Mouse (Mus musculus) heart, postnatal 14 days (tissue): ENCODE data around the gene Slit2. TPM values are rescaled to one million over a fixed set of nuclear protein-coding genes. Genes with fewer than 3 reads are reported as not detected.
A peak's percentile ranks its signal among the peaks of the same experiment; 100 is the strongest.

Source experiments
- DNase-seq, 2 experiments: peaks; one replicate each; pipeline ENCODE4 v3.0.0; 2021 to 2022
- intact Hi-C: fragments of 180-260 bp; cut with DNase I; formaldehyde crosslinking; loops from one replicate; pipeline ENCODE4 v1.15.1; 2025
- long read RNA-seq, 2 experiments: library from polyadenylated mRNA; stranded (forward); transcript quantifications; one replicate each; pipeline ENCODE4 v2.0.0; 2021
- total RNA-seq, 2 experiments: library from RNA; stranded (reverse); gene quantifications; 2 replicates each; pipeline ENCODE4 v1.2.3; 2021

The Slit2 gene
- 1 to 10 TPM; 6.2 to 6.8 TPM for total RNA-seq
- long read RNA-seq, experiment 1, partial matches to known transcripts = 1 of 1 reads
- long read RNA-seq, experiment 1, other reads (novel, unspliced or antisense) = 0 of 1 reads
- long read RNA-seq, experiment 2, partial matches to known transcripts = 0 of 2 reads
- long read RNA-seq, experiment 2, other reads (novel, unspliced or antisense) = 0 of 2 reads

DNA sequence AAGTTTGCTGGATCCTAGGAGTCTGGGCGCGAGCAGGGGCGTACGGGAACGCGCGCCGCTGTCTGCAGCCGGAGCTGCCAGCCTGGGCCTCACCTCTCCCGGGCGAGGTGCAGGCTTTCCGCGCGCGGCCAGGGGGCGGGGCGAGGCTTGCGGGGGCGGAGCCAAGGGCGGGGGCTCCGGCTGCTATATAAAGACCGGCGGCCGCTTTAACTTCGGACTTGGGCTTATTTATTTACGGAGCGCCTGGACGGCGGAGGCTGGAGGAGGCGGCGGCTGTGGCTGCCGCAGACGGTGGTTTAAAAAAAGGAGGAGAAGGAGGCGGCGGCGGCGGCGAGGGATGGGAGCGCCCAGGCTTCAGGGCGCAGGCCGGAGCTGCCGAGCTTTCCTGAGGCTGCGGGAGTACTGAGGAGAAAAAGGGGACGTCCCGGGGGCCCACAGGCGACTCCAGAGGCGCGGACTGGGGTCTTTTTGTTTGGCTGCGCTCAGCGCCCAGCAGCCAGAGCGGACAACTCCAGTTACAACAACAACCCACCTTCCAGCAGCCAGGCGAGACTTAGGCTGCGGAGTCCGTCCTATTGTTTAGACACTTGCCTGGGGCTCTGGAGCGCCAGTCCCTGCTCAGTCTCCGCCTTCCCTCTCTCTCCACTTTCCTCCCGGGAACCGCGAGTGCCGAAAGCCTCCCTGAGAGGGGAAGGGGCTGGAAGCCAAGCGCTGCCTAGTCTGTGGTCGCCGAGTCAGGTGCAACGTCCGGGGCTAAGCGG lies at the start of gene Slit2:
Gene Slit2 (plus strand): TSS at position 198 of the 761 bp plus-strand sequence.
- intact Hi-C loops = loop anchor here (10.0 kb wide), 2 partner anchors 758 to 968 kb away; no protein-coding TSS in a partner anchor
- peak; percentile 85 to 86 for DNase-seq

GRCm38 (mm10) chr5:47938586-47939372 lies 44.2 kb upstream of the Slit2 start:
- DNase-seq = no peak
- intact Hi-C loops = no loop called here

DNA sequence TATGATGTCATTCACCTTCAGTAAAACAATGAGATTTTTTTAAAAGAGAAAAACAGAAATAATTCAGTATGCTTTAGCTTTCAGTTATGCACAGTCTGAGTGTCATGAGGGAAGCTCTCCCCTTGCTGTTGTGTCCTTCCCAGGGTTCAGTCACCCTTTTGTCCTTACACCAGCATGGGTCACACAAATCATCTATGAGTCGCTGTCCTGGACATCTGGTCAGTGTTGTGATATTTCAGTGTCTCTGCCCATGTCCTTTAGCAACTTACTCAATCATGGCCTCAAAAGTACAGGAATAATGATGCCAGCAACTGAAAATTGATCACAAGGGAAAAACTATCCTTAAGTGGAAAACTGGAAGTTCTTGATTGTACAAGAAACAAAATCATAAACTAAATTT lies 26.5 kb upstream of the Slit2 start:
- intact Hi-C loops = no loop called here
- no peak for DNase-seq

- intact Hi-C loops = no loop called here
- no peak for DNase-seq
Observed at GRCm38 (mm10) chr5:47975795-47976194, 7.1 kb upstream of the Slit2 start.

GRCm38 (mm10) chr5:47979371-47979770 lies 3.6 kb upstream of the Slit2 start:
- intact Hi-C loops = no loop called here
- peak in 1 of 2 experiments; percentile 23 for DNase-seq

DNA sequence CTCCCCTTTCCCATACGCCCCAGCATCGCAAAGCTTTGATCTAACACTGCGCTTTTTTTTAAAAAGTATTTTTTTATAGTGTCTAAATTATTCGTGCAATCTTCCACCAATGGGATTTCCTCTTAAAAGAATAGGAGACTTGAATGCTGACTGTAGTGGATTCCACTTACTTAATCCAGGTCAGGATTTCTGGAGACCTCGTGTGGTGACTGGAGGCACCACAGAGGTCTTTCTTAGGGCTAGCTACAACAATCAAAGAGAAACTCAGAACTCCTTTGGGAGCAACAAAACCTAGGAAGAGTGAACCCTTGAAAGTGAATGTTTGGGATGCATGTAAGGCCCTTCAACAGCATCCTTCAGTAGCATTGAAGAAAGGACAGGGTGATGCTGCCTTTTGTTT lies 2.5 kb upstream of the Slit2 start:
- intact Hi-C loops = loop anchor here (10.0 kb wide), 2 partner anchors 756 to 966 kb away; no protein-coding TSS in a partner anchor
- DNase-seq = no peak

DNA sequence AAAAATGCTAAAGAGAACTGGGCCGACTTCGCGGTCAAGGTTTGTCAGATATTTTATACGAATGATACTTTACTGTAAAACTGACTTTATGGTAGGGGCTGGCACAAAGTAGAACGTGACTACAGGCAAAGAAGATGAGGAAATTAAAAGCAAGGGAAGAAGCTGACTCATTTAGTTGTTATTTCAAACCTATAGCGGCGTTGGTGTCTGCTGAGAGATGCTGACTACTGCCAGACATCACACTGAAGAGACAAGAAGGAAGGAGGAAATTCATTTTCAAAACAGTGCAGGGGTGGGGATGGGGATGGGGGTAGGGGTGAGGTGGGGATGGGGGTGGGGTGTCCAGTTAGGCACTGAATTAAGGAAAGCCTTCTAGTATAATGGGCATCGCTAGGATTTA lies 987 bp upstream of the Slit2 start:
- no peak for DNase-seq
- intact Hi-C loops = loop anchor here (10.0 kb wide), 2 partner anchors 757 to 967 kb away; no protein-coding TSS in a partner anchor

DNA sequence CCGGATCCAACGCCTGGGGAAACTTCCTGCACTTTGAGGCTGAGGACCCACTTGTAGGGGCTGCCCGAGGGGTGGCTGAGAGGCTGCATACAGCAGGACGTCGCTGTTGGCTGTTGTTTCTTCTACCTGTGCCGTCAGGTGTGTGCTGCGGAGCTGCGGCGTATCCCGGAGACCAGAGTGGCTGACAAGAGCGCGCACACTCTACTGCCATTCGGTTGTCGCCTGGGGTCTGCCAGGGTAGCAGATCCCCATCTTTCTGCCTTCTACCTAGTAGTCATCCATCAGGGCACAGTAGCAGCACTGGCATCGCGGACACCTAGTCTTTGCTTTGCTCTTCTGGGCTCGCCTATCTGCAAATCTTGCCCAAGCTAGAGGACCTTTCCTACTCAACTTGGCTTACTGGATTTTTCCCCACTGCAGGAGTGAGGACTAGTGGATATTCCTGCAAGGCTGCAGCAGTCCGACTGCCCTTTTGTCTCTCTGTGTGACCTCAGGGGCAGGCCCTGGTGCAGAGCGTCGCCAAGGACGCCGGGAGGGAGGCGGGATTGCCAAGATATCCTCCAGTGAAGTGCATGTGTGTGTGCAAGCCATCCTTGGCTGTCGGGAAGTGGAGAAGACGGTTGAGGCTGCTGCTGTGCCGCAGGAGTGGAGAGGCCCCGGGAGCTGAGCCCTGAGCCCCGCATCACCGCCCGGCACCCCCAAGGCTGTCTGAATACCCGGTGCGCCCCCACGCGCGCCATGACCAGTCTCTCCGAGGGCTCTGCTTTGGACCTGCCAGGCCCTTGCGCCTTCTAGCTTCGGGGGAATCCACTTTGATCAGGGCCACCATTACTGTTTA lies 1.0 kb downstream of the Slit2 start:
- intact Hi-C loops = loop anchor here (10.0 kb wide), 2 partner anchors 759 to 969 kb away; no protein-coding TSS in a partner anchor
- peak; percentile 21 to 30 for DNase-seq

- intact Hi-C loops = loop anchor here (10.0 kb wide), 2 partner anchors 760 to 970 kb away; no protein-coding TSS in a partner anchor
- peak in 1 of 2 experiments; percentile 10 for DNase-seq
Observed at GRCm38 (mm10) chr5:47984584-47985197, 1.8 kb downstream of the Slit2 start.

GRCm38 (mm10) chr5:47985198-47985631 lies 2.3 kb downstream of the Slit2 start:
- DNase-seq = peak; percentile 10 to 28
- intact Hi-C loops = loop anchor here (10.0 kb wide), 2 partner anchors 760 to 970 kb away; no protein-coding TSS in a partner anchor

DNA sequence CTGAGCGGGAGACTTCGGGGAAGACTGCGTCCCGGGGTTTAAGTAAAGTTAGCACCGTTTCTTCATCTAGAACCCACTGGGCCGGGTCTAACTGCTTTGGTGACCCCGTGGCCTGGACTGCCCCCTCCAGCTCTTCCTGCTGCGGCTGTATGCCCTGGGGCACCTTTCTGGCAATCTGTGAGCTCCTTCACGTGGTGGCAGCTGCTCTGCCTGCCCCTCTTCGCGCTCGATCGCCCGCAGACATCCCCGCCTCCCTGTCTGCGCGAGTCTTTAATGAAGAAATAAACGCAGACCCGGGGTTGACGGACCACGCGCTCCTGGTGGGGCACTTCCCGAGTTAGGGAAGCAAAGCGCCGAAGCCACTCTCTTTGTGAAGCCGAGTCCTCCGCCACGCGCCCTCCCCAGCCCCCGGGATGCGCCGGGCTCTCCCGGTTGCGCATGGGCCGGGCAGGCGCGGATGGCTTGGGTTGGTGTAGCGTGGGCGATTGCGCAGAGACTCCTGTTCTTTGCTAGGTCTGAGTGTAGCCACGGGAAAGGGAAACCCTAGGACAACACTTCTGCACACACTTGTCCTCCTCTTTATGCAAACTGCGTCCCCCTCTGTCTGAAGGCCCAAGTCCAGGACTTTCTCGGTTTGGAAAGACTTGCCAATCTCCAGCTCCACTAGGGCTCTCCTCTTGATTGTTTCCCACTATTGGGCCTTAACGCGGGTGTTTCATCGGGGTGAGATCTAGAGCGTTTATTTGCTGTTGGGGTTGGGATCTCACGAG lies 3.1 kb downstream of the Slit2 start:
- peak; percentile 18 to 26 for DNase-seq
- intact Hi-C loops = loop anchor here (10.0 kb wide), 2 partner anchors 761 to 971 kb away; no protein-coding TSS in a partner anchor

DNA sequence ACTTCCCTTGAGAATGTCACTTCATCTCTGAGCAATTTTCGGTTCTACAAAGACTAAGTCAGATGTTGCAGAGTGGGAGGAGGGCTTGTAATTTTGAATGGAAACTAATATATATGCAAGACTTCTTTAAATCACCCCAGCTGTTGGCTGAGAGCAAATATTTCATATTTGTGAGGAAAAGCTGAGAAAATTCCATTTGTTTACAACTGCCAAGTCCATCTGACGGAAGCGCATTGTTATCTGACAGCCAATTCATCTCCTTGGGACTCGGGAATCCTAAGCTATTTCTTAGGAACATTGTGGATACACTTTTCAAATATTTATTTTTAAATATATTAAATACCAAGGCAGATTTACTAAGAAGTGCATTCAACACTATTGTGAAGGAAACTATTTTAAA lies 8.0 kb downstream of the Slit2 start:
- intact Hi-C loops = no loop called here
- DNase-seq = no peak

DNA sequence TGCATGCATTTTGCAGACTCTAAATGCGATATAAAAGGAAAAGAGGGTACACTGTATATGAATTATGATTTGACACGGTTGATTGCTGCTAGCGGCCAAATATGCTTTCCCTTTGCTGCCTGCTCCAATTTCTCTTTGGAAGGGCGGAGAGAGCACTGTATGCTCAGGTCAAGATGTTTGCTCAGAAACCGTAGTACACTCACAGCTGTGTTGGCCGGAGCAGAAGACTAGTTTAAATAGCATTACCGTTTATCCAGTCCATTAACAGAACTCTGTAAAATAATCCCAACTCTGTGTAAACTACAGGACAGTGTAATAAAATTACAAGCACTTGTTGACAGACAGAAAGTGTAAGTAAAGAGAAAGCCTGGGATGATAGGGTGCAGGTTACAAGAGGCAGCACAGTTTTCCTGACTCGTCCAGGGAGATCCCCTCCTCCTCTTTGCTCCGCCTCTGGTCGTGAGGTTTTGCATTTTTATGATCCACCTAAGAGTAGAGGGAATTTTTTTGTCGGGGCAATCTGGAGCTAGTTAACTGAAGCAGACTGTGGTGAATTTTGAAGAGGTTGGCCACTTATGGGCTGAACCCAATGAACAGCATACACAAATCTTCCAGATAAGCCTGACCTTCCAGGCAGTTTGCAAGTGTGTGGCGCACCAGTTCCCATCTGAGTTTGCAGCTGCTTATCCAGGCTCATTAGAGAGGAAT lies 20.9 kb downstream of the Slit2 start:
- no peak for DNase-seq
- intact Hi-C loops = no loop called here

DNA sequence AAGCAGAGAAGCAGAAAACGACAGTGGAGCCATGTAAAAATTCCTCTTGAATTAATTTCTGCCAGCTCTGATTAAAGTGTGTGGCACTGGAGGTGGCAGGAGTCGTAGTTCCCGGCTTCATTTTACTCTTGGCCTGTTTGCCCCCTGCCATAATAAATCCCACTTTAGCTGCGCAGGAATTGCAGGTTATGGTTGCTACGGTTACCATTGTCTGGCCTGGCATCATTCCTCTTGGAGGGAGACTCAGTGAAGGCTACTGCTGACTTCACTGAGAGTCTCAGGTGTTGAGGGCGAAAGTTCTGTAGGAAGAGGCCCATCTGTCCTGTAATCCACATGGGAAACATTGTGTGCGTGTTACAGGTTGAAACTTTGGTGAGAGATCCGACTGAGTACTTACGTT lies 22.6 kb downstream of the Slit2 start:
- intact Hi-C loops = no loop called here
- no peak for DNase-seq

DNA sequence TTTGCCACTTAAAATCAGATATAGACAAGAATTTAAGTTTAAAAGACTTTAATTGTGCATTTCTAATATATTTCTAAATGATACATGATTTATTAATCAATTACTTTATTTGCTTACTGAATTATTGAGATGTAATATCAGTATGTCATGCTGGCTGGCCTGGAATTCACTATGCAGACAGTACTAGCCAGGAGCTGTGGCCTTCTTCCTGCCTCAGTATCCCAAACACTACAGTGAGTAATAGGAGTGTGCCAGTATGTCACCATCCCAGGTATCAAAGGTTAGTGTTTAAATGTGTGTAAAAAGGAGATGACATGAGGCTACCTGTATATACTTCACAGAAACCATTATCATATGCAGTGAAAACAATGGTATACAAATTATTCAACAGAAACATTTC lies 23.1 kb downstream of the Slit2 start:
- intact Hi-C loops = no loop called here
- no peak for DNase-seq

DNA sequence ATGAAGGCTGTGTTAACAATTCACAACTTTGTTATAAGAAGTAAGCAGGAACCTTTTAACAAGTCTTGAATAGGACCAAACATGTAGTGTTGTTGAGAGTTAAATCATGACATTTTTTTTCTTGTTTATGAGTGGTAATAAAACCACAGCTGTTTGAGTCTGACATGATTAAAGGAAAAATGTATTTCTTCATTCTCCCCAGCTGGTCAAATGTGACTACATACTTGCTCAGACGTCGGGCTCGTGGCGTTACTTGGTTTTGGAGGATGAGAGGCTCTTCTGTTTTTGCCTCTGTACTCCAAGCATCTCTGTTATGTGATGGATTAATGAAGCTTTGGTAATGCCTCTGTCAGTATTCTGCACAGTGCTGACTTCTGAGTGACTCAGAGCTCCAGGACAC lies 40.5 kb downstream of the Slit2 start:
- intact Hi-C loops = no loop called here
- no peak for DNase-seq

DNA sequence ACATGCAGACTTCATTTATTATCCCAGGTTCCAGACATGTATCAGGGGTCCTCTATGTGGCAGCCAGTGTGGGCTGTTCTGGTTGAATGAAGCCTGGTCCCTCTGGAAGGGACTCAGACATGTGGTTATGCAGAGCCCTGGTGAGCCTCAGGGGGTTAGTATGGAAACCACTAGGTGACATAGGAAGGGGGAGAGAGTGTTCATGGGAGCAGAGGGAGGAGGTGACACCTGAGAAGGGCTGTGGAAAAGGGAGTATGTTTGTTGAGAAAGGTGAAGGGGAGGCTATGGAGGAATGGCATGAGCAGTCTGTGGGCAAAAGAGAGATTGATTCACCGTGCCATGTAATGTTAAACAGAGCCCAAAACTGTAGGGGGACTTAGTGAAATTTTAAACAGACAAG lies 51.9 kb downstream of the Slit2 start:
- intact Hi-C loops = loop anchor here (5.0 to 10.0 kb wide), 2 partner anchors 97 to 210 kb away; no protein-coding TSS in a partner anchor
- DNase-seq = no peak

GRCm38 (mm10) chr5:48038033-48038432 lies 55.1 kb downstream of the Slit2 start:
- DNase-seq = peak; percentile 8 to 37
- intact Hi-C loops = loop anchor here (5.0 to 10.0 kb wide), 2 partner anchors 94 to 207 kb away; no protein-coding TSS in a partner anchor
